Mouse (Mus musculus): ENCODE data around the gene Cpn1.

DNA sequence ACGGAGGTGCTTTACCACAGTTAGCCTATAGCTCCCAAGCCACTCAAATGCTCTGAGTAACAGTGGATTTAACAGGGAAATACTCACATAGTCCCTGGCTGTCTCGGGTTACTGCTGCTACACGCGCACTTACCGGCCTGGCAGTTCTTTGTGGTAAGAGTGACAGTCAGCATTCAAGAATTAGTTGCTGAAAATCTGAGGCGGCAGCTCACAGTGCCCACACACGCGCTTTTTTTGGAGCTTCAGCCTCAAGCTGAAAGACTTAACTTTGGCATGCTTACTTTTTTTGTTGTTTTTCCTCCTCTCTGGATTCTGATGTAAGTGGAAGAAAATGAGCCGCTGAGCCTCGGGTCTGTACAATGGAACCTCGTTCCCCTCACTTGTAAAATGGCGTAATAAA is 20.8 kb upstream of the Cpn1 start:
- no peak for TF ChIP-seq CTCF (conservative IDR thresholded peaks at IDR 0.05; ENCODE audit: low read length)
- TF ChIP-seq POU5F1 (IDR thresholded peaks at IDR 0.05; ENCODE audit: borderline replicate concordance, low read length): no peak
- TF ChIP-seq NANOG (IDR thresholded peaks at IDR 0.05; ENCODE audit: borderline replicate concordance, low read length): no peak

Measured in E14TG2a.4 (cell line).